Mouse (Mus musculus): Measurements from ENCODE around the gene Stap2.

- TF ChIP-seq POLR2AphosphoS2 (IDR thresholded peaks at IDR 0.05; ENCODE audit: insufficient read length, low read depth) (no peak), POLR2A (IDR thresholded peaks at IDR 0.05; ENCODE audit: insufficient read length, low read depth) (no peak), USF1 (IDR thresholded peaks at IDR 0.05; ENCODE audit: low read depth) (no peak), MAX (IDR thresholded peaks at IDR 0.05; ENCODE audit: low read depth) (no peak), TCF12 (IDR thresholded peaks at IDR 0.05; ENCODE audit: insufficient read depth, poor library complexity, severe bottlenecking) (no peak), CEBPB (IDR thresholded peaks at IDR 0.05; ENCODE audit: insufficient read depth, poor library complexity, severe bottlenecking) (no peak), REST (IDR thresholded peaks at IDR 0.05; ENCODE audit: insufficient read depth, insufficient read length) (no peak), E2F4 (IDR thresholded peaks at IDR 0.05; ENCODE audit: insufficient read depth) (no peak), MYOD1 (IDR thresholded peaks at IDR 0.05; ENCODE audit: control insufficient read depth in 1 of 3, insufficient read length in 2 of 3, low read depth in 2 of 3) (no peak), SRF (IDR thresholded peaks at IDR 0.05; ENCODE audit: control insufficient read depth, insufficient read length, low read depth) (no peak)
These were observed 2.3 kb upstream of the Stap2 start for GRCm38 (mm10) chr17:56007444-56008355.
